Mouse (Mus musculus) lung, adult 2 months (tissue): Measurements from ENCODE around the gene Metrn. TPM values are rescaled to one million over a fixed set of nuclear protein-coding genes. Genes with fewer than 3 reads are reported as not detected.

Experiments used
- DNase-seq: peaks from one replicate; pipeline ENCODE4 v3.0.0; 2022
- H3K4me1 ChIP-seq: fragments of 200-500 bp; 2 replicates; pipeline ENCODE4 v1.6.1; 2011; ENCODE audit warnings: low read length; ENCODE audit not compliant: control insufficient read depth, insufficient read depth
- H3K4me3 ChIP-seq: fragments of 200-500 bp; replicated peaks from 2 replicates; pipeline ENCODE3; 2011; ENCODE audit warnings: low read depth, mild to moderate bottlenecking, control low read depth, low read length; ENCODE audit errors: extremely low read depth
- CTCF ChIP-seq: fragments of 200-500 bp; IDR thresholded peaks from 2 replicates; pipeline ENCODE4 v1.5.1; 2011; ENCODE audit warnings: mild to moderate bottlenecking, low read length, control low read depth; ENCODE audit not compliant: insufficient read depth
- POLR2A ChIP-seq: fragments of 200-500 bp; IDR thresholded peaks from 2 replicates; pipeline ENCODE4 v1.6.1; 2011; ENCODE audit warnings: low read depth, mild to moderate bottlenecking, control low read depth, low read length, borderline replicate concordance; ENCODE audit errors: extremely low read depth
- WGBS: fragments of 180-500 bp; shearing (Covaris S2); methylation state at CpG from one replicate; pipeline ENCODE4 v1.1.7; 2018; 5-methylcytosine and 5-hydroxymethylcytosine counted together
- polyA plus RNA-seq: library from polyadenylated mRNA; depleted of rRNA; stranded (reverse); fragments of >200 nt; gene quantifications from 2 replicates; pipeline ENCODE4 v1.2.3, GENCODE M21; 2012

Gene Metrn
- polyA plus RNA-seq, 1 experiment = 44.9 TPM

DNA sequence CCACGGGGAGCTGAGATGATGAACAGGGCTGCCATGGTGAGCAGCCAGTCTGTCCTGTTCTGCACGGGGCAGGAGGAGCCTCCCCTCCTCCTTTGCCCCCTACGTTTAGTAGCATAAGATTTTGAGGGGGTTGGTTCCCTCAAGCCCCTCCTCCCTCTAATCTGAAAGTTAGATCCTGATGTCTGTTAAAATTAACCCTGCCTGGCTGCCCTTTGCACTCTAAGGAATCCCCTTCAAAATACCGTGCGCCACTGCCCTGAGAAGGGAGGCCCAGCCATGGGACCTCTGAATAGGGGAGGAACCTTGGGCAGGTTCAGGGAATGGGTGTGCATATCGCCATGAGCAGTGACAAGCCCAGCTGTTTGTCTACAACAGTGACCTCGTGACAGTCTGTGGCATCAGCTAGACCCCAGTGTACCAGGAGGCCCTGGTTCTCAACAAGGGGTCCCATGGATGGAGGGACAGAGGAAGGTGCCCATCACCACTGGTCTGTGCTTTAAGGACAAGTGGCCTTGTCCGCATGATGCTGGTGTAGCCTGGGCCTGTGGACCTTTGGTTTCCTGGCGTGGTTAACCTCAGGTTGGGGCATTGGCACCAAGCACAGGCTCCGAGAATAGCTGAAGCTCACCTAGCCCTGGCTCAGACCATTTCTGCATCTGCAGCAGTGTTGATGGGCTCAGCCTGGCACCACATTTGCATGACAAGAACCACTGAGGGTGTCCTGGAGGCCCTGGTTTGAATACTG, 21.4 kb downstream of the Metrn start:
- Histone ChIP-seq H3K4me1 (peaks cover 4% of the 10 kb centered on the region; the same call in 1 of the 2 replicates), H3K4me3 (no peak overlapping the region)
- DNase-seq = no peak
- TF ChIP-seq CTCF = no peak
- TF ChIP-seq POLR2A = no peak
- WGBS = 82% methylated on average over 10 of the region's 10 CpGs

DNA sequence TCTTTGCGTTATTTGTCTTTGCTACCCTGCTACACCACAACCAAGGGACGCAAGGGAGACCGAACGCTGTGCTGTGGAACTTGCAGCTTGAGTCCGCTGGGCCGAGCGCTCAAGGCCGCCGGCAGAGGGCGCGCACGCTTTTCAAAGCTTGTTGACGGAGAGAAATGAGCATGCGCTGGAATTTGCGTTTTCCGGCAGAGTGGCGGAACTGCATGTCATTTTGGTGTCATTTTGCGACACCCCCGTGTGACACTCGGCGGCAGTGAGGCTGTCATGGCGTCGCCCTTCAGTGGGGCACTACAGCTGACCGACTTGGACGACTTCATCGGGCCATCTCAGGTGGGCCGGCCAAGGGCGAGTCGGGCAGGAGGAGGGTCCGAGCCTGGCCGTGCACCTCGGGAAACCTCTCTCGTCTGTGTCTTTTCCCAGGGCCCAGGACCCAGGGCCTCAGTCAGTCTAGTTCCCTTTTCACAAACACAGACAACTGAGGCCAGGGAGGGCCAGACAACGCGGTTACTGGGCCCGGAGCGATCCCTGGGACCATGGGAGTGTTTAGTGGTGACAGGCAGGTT, 23.3 kb downstream of the Metrn start, which contains the start of gene Narfl:
Narfl (plus strand) TSS at position 228 of the 572 bp plus-strand sequence.
- peak; percentile 98 for DNase-seq
- under 1% methylated on average over 37 of the region's 37 CpGs for WGBS
- H3K4me3 ChIP-seq = peak within 1 kb of the TSS; percentile 63
- TF ChIP-seq CTCF = peak; percentile 83
- TF ChIP-seq POLR2A = peak; percentile 87
- peaks cover 4% of the 10 kb centered on the region; the same call in 1 of the 2 replicates for H3K4me1 ChIP-seq

DNA sequence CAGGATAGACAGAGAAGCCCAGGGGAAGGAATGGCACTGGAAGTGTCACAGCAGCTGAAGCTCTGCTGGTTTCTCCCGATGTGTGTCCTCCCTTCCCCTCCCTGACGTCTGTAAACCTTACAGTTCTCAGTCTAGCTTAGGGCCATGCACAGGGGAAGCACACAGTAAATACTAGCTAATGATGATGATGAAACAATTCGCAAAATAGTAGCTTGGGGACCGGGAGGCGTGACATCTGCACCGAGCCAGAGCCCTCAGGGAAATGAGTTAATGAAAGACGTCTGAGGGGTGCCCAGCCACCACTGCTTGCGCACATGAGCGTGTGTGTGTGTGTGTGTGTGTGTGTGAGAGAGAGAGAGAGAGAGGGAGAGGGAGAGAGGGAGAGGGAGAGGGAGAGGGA, 27.6 kb downstream of the Metrn start:
- no peak for DNase-seq
- WGBS = 51% methylated on average over 9 of the region's 9 CpGs
- TF ChIP-seq POLR2A = no peak
- no peak for TF ChIP-seq CTCF
- H3K4me1 ChIP-seq = peaks cover 3% of the 10 kb centered on the region; the same call in 1 of the 2 replicates
- H3K4me3 ChIP-seq = no peak overlapping the region

DNA sequence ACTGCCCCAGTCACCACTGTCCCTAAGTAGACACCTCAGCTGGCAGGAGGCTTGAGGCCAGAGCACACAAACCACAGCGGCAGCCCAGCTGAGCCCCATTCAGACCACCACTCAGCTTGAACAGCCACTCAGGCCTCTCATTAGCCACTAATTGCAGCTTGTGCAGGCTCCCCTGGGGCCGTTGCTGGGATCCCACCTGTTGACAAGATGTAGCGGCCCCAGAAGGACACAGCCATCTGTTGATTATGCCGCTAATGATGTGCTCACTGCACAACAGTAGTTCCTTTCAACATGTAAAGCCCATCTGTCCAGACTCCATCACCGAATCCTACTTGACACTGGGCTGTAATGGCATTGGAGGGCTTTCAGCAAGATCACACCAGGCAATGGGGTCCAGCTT, 31.1 kb downstream of the Metrn start:
- no peaks in the 10 kb centered on the region for H3K4me1 ChIP-seq
- no peak overlapping the region for H3K4me3 ChIP-seq
- no peak for TF ChIP-seq CTCF
- no peak for TF ChIP-seq POLR2A
- no peak for DNase-seq
- 72% methylated on average over 5 of the region's 5 CpGs for WGBS

DNA sequence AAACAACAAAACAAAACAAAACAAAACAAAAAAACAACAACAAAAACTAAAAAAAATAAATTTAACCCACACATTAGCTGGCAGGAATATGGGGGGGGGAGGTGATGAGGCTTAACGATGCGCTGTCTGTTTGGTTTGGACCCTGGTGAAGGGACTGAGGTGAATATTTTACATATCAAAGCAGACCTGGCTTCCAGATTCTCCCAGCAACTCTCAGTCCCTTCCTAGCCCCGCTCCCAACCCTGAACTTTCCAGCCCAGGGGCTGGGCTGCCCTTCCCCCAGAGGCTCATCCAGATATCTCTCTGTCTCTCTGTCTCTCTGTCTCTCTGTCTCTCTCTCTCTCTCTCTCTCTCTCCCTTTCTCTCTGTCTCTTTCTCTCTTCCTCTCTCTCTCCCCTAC, 34.3 kb downstream of the Metrn start:
- WGBS = 49% methylated on average over 3 of the region's 3 CpGs
- no peak overlapping the region for H3K4me3 ChIP-seq
- TF ChIP-seq POLR2A (no peak), CTCF (no peak)
- DNase-seq = no peak
- no peaks in the 10 kb centered on the region for H3K4me1 ChIP-seq

DNA sequence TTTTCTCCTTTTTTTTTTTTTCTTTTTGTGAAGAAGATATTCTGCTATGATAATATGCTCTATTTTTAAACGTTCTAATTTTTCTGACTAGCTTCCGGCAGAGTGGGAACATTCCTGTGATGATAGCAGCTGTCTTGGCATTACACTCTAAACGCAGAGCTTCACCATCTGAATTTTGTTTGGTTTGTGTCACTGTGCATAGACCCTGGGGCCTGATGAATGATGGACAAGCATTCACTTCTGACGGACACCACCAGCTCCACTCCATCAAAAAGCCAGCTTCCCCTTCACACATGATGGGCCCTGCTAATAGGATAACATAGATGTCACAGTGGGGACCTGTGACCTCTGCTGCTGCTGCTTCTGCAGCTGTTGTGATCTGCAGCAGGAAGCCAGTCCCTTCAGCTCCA, 35.4 kb downstream of the Metrn start:
- H3K4me3 ChIP-seq = no peak overlapping the region
- no peaks in the 10 kb centered on the region for H3K4me1 ChIP-seq
- 34% methylated on average over 4 of the region's 4 CpGs for WGBS
- TF ChIP-seq CTCF = no peak
- no peak for DNase-seq

DNA sequence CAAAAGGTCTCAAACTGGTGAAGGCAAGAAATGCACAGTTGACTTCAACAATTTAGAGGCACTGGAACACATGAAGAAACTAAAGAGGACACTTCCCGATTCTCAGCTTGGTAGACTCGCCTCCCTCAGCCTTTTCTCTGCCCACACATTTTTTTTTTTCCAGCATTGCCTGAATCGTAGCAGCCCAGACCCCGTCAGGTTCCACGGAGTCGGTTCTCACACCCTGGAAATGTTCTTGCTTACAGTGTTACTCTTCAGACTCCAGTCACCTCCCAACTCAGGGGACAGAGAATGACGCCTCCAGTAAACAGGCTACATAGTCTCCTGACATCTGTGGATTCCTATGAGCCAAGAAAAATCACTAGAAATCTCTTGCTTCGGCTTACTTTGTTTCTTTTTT, 36.8 kb downstream of the Metrn start:
- no peak for DNase-seq
- no peak overlapping the region for H3K4me3 ChIP-seq
- H3K4me1 ChIP-seq = no peaks in the 10 kb centered on the region
- WGBS = 60% methylated on average over 8 of the region's 8 CpGs
- TF ChIP-seq CTCF (no peak), POLR2A (no peak)

DNA sequence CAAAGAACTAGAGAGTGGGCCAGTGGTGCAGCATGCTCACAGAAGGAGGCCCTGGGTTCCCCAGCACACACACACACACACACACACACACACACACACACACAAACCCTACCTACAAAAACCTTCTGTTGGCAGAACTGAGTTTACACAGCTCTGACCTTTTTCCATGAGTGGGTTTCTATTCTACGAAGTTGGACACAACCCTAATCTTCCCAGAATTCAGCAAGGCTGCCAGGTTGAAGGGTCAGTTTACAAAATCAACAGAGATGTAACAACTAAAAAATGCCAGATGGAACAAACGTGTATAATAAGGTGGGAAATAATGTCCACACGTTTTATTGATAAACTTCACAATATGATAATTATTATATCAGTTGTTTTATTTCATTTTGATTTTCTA, 39.2 kb downstream of the Metrn start:
- WGBS = 48% methylated on average over 3 of the region's 3 CpGs
- DNase-seq = no peak
- no peak overlapping the region for H3K4me3 ChIP-seq
- TF ChIP-seq CTCF = no peak
- TF ChIP-seq POLR2A = no peak
- H3K4me1 ChIP-seq = no peaks in the 10 kb centered on the region

DNA sequence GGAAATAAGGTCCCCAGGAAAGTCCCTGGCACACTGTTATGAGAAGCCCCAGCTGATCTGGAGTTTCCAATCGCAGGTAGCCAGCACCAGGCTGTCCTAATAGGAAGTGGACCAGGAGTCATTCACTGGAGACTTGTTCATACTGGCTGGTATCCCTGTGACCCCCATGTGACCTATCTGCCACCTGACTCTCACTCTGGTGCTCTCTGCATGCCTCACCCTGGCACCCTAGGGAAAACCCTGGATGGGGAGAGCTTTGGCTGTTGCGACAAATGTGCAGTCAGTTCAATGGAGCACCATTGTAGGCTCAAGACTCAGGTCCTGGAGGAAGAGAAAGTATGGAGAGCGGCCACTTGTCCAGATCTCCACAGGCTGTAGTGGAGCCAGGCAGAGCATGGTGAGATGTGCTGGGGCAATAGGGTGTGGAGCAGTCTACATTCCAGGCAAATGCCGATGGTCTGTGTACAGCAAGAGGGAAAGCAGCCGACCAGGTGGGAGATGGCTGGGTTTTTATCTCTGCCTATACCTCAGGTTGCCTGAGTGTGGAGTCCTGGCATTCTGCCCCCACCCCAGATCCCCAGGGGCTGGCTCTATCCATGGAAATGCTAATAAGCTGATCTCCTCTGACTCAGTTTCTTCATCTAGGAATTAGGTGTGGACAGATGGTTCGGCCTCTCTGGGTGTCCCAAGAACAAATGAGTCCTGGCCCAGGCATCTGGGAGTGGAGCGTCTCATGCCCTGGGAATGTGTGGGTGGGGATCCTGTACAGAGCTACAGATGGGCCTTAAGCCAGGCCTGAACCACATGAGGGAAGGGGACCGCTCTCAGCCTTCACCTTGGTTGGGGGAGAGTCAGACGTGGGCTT, 40.3 kb downstream of the Metrn start:
- Histone ChIP-seq H3K4me1 (no peaks in the 10 kb centered on the region), H3K4me3 (no peak overlapping the region)
- DNase-seq = no peak
- WGBS = 55% methylated on average over 9 of the region's 9 CpGs
- TF ChIP-seq POLR2A (no peak), CTCF (no peak)
